Mouse (Mus musculus) CD4-positive, CD25-positive, alpha-beta regulatory T cell, adult 9 weeks (primary cell): ENCODE results near the gene Spg11. TPM values are rescaled to one million over a fixed set of nuclear protein-coding genes. Genes with fewer than 3 reads are reported as not detected.

ENCODE experiments used
- polyA plus RNA-seq: library from polyadenylated mRNA; unstranded; fragments of 100-300 nt; shearing (Covaris generic); gene quantifications from one replicate; pipeline ENCODE4 v1.2.1, GENCODE M21; 2017

Spg11 gene
- 12.7 TPM for polyA plus RNA-seq

DNA sequence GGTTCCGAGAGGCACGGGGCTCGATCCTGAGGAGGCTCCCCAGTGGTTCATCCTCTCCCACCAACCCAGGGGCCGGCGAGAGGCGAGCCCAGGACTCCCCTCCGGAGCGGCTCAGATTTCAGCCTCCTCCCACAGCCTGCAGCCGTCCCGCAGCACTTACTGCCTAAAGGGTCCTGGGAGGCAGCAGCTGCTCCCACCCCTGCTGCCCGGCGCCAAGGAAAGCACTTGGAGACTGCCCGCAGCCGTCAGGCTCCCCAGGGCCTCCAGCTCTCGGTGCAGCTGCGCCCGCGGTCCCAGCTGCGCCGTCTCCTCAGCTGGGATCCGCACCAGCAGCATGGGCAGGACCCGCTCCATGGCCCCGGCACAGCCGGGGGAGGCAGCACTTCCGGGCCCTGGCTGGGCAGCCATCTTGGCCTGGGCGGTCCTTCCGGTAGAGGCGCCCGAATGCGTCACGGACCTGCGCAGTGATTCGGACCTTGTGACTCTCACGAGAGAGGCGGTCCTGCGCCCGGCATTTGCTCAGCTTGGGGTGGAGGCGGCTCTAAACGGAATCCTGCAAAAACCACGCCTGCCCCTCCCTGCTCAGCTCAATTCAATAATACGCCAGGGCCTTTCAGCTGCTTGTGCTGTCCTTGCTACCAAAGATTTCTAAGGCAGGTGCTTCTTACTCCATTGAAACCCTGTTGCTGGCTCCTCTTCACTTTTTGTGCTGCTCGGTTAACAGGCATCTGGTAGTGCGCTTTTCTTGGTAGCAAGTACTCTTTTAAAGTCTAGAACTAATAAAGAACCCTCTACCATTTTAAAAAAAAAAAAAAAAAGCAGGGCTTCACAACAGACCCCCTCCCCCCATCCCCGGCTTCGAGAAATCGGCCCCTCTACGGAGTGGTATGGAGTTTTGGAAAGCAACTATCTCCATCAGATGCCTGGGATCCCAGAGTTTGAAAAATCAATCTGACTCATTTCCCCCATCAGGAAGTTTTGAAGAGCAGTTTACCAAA is at the start of gene Spg11:
TSS of gene Spg11 (minus strand) at position 426 of the 998 bp plus-strand sequence.

DNA sequence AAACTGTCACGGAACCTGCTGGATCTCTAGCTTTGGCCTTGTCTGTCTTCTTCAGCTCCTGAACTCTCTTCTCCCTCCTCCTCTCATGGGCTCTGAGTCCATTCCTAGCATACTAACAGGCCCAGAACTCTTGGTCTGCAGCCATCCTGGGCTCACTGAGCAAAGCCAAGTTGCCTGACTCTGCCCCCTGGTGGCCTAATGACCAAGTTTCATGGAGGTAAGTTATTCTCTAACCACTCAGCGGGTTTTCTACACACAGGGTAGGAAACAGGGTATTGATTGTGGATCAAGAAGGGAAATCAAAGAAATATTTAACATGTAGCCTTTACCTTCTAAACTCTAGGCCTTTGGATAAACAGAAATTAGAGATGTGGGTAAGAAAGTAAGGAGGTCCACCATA is 42.5 kb upstream of the Spg11 start, which contains the start of gene Trim69:
TSS of gene Trim69 (plus strand) at position 21 of the 400 bp plus-strand sequence.

DNA sequence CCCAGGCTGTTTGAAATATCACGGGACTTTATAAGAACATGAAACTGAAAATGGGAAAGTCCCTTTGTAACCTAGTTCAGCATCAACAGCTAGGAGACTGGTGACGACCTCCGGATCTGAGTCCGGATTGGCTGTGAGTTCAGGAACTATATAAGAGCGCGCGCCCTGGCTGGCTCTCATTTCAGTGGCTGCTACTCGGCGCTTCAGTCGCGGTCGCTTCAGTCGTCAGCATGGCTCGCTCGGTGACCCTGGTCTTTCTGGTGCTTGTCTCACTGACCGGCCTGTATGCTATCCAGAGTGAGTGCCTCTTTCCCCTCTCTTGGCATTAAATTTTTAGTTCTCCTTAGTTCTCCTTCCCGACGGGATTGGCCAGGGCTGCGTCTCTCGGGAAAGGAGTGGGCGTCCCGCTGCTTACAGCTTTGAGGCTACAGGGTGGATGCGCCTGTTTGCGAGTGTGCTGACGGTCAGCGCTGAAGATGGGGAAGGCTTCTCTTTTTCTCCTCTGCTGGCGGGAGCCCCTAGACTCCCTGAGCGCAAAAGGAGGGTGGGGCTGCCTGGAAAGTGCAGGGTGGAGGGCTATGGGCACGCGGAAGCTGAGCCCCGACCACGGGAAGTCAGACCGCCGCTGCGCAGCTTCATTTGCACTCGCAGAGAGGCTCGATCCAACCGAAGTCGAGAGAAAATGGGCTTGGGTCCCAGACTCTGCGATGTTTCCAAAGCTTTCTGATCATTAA is 29.5 kb upstream of the Spg11 start, which contains the start of gene B2m:
TSS of gene B2m (plus strand) at position 179 of the 734 bp plus-strand sequence.

DNA sequence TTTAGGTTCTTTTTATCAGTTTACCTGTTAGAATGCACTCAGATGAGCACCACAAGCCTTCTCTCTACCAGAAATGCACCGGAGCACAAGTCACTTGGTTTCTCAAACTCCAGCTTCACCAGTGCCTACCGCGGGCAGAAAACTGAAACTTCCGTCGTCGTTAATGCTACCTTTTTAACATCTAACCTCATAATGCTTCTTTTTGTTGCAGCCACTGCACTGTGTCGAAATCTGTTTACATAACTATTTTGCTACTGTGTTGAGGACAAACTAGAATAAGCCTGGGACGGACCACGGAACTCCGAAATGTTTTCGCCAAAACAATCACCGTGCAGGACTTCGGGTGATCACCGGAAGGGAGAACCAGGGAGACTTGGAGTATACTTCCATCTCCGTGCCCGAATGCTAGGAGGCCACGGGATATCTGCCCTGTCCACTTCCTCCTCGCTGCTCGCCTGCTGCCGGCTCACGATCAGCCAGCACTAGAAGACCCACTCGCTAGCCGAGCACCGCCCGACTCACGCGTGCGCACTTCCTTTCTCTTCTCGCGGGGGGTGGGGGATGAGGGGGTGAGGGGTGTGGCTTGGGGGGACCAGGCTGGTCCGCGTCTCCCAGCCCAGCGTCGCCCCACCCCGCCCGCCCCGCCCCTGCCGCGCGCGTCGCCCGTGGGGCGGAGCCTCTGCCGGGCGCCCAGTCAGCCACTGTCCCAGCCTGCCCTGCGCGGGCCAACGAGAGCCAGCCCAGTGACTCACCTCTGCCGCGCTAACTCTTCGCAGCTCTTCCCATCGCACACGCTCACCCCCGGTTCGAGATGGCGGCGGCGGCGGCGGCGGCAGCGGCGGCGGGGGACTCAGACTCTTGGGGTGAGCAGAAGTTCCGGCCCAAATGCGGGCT is 90.1 kb downstream of the Spg11 start, which contains the start of gene Eif3j1:
TSS of gene Eif3j1 (plus strand) at position 685 of the 894 bp plus-strand sequence.

Other genes with a start within 250 kb of the Spg11 start
- gene Ctdspl2, start 162.4 kb downstream of the Spg11 start, polyA plus RNA-seq = 64.5 TPM
- gene Mageb3, start 162.3 kb downstream of the Spg11 start, polyA plus RNA-seq = not detected
- 5.8 TPM for gene Eif3j1, start 89.8 kb downstream of the Spg11 start, polyA plus RNA-seq
- gene B2m, start 29.3 kb upstream of the Spg11 start, polyA plus RNA-seq = 7,957 TPM
- 0.21 TPM for gene Trim69, start 42.3 kb upstream of the Spg11 start, polyA plus RNA-seq
- gene Patl2, start 67.8 kb upstream of the Spg11 start, polyA plus RNA-seq = 1.6 TPM
- gene Terb2, start 67.9 kb upstream of the Spg11 start, polyA plus RNA-seq = not detected
- gene Sord, start 116.4 kb upstream of the Spg11 start, polyA plus RNA-seq = 3.9 TPM
- not detected for gene Duox2, start 180.1 kb upstream of the Spg11 start, polyA plus RNA-seq
- not detected for gene Duoxa2, start 180.5 kb upstream of the Spg11 start, polyA plus RNA-seq
- gene Duoxa1, start 195.3 kb upstream of the Spg11 start, polyA plus RNA-seq = not detected
- not detected for gene Duox1, start 197.3 kb upstream of the Spg11 start, polyA plus RNA-seq